Mouse (Mus musculus) G1E-ER4 (cell line): ENCODE results near the gene Inpp5a. TPM values are rescaled to one million over a fixed set of nuclear protein-coding genes. Genes with fewer than 3 reads are reported as not detected.

Experiments used
- GATA1 ChIP-seq: IDR thresholded peaks from one replicate; pipeline ENCODE4 v1.8.0; 2012; ENCODE audit warnings: low read length, inconsistent platforms
- polyA plus RNA-seq: library from polyadenylated mRNA; stranded (reverse); fragments of >175 nt; gene quantifications from 2 replicates; pipeline ENCODE4 v1.2.3, GENCODE M21; 2012

Inpp5a gene
- polyA plus RNA-seq, 1 experiment, result not detected

- TF ChIP-seq GATA1, result no peak
Observed at GRCm38 (mm10) chr7:139610328-139610727, 221.4 kb downstream of the Inpp5a start.

GRCm38 (mm10) chr7:139615767-139616766, 227.2 kb downstream of the Inpp5a start:
- no peak for TF ChIP-seq GATA1

- no peak for TF ChIP-seq GATA1
Observed at GRCm38 (mm10) chr7:139622568-139622967, 233.7 kb downstream of the Inpp5a start.

GRCm38 (mm10) chr7:139625156-139625555, 236.2 kb downstream of the Inpp5a start:
- TF ChIP-seq GATA1, result no peak

Other genes starting within 250 kb of the Inpp5a start
- not detected in 2 replicates for gene Lrrc27, start 176.1 kb upstream of the Inpp5a start, polyA plus RNA-seq
- not detected in 2 replicates for gene Stk32c, start 175.8 kb upstream of the Inpp5a start, polyA plus RNA-seq
- not detected in 2 replicates for gene Pwwp2b, start 140.6 kb upstream of the Inpp5a start, polyA plus RNA-seq
- gene Nkx6-2, start 193.7 kb downstream of the Inpp5a start, polyA plus RNA-seq, result not detected in 2 replicates